Comparison of ENCODE assay signal across 8 mouse cellular contexts in genomic region chr7:38019369-38019749, GRCm38 (mm10). TPM values are rescaled to one million over a fixed set of nuclear protein-coding genes. Genes with fewer than 3 reads are reported as not detected.
DNase-seq lines count a peak whose midpoint lies in the region; ATAC-seq and TF ChIP-seq lines count a peak whose summit lies in the region.

No protein-coding gene starts in this region.

- H3K9me3 ChIP-seq in ES-Bruce4 (replicated peaks; ENCODE audit: control insufficient read depth, insufficient read depth, low read length, poor library complexity, severe bottlenecking), result no peaks in the 10 kb centered on the region
- H3K9me3 ChIP-seq in forebrain, embryonic 11.5 days (ENCODE audit: control insufficient read depth, low read length), result no peaks in the 10 kb centered on the region
- H3K9me3 ChIP-seq in heart, embryonic 16.5 days (replicated peaks; ENCODE audit: control insufficient read depth, low read length), result no peaks in the 10 kb centered on the region
- H3K9me3 ChIP-seq in liver, embryonic 14.5 days (ENCODE audit: control insufficient read depth, low read length), result no peaks in the 10 kb centered on the region
- no peaks in the 10 kb centered on the region for H3K9me3 ChIP-seq in stomach, postnatal 0 days (ENCODE audit: control insufficient read depth, low read length)

- peak; percentile 18 for TF ChIP-seq POLR2A in ES-Bruce4 (IDR thresholded peaks at IDR 0.05; ENCODE audit: insufficient read depth, low read length)

- no peaks in the 10 kb centered on the region for H3K4me1 ChIP-seq in ES-Bruce4 (ENCODE audit: control insufficient read depth, insufficient read depth, low read length)
- H3K4me1 ChIP-seq in forebrain, embryonic 11.5 days (replicated peaks; ENCODE audit: control insufficient read depth, insufficient read depth, low read length), result no peaks in the 10 kb centered on the region
- H3K4me1 ChIP-seq in heart, embryonic 16.5 days (ENCODE audit: control insufficient read depth, insufficient read depth, low read length), result peaks cover 2% of the 10 kb centered on the region; the same call in 1 of the 2 replicates
- H3K4me1 ChIP-seq in liver, embryonic 14.5 days (replicated peaks; ENCODE audit: control insufficient read depth in 2 of 2, insufficient read depth in 2 of 2, low read length in 1 of 2), result no peaks in the 10 kb centered on the region
- H3K4me1 ChIP-seq in stomach, postnatal 0 days (replicated peaks; ENCODE audit: control insufficient read depth, insufficient read depth), result no peaks in the 10 kb centered on the region

- ATAC-seq in forebrain, embryonic 11.5 days (replicated peaks; ENCODE audit: low FRiP score), result peak; percentile 95
- peak; percentile 94 for ATAC-seq in heart, embryonic 16.5 days (replicated peaks; ENCODE audit: extremely low read depth, insufficient read depth, low FRiP score)
- peak; percentile 86 for ATAC-seq in liver, embryonic 14.5 days (ENCODE audit: insufficient read depth)
- ATAC-seq in stomach, postnatal 0 days (ENCODE audit: low FRiP score, low TSS enrichment), result peak; percentile 94

- under 1% methylated on average over 43 of the region's 49 CpGs for WGBS in forebrain, embryonic 11.5 days
- WGBS in heart, embryonic 16.5 days, result under 1% methylated on average over 49 of the region's 49 CpGs
- under 1% methylated on average over 49 of the region's 49 CpGs for WGBS in liver, embryonic 14.5 days (ENCODE audit: insufficient replicate concordance)
- under 1% methylated on average over 34 of the region's 49 CpGs for whole genome bisulfite sequencing in stomach, postnatal 0 days

- H3K9ac ChIP-seq in ES-Bruce4 (ENCODE audit: low read depth, poor library complexity, severe bottlenecking), result peak overlapping the region; percentile 95
- peak overlapping the region; percentile 83 for H3K9ac ChIP-seq in forebrain, embryonic 11.5 days (ENCODE audit: low read length)
- H3K9ac ChIP-seq in heart, embryonic 16.5 days (ENCODE audit: low read length), result peak overlapping the region; percentile 91
- peak overlapping the region; percentile 81 for H3K9ac ChIP-seq in liver, embryonic 14.5 days (replicated peaks)
- peak overlapping the region; percentile 89 for H3K9ac ChIP-seq in stomach, postnatal 0 days (ENCODE audit: low read length)

- peak overlapping the region; percentile 98 for H3K4me3 ChIP-seq in ES-Bruce4 (ENCODE audit: low read depth, low read length)
- peak overlapping the region; percentile 80 for H3K4me3 ChIP-seq in forebrain, embryonic 11.5 days (ENCODE audit: low read depth, low read length)
- H3K4me3 ChIP-seq in heart, embryonic 16.5 days (ENCODE audit: low read length), result peak overlapping the region; percentile 93
- peak overlapping the region; percentile 76 to 87 for H3K4me3 ChIP-seq in liver, embryonic 14.5 days (ENCODE audit: insufficient read depth in 1 of 2, low read depth in 2 of 2, low read length in 2 of 2)
- peak overlapping the region; percentile 90 for H3K4me3 ChIP-seq in stomach, postnatal 0 days (ENCODE audit: low read depth, low read length)

- TF ChIP-seq EP300 in ES-Bruce4 (IDR thresholded peaks at IDR 0.05; ENCODE audit: insufficient read depth, low read depth, low read length), result no peak
- no peak for TF ChIP-seq EP300 in liver, embryonic 14.5 days (IDR thresholded peaks at IDR 0.05; ENCODE audit: low read depth)
- TF ChIP-seq EP300 in stomach, postnatal 0 days (optimal IDR thresholded peaks at IDR 0.05), result no peak

- DNase-seq in c-Kit-positive CD71-positive TER-119-negative erythroid progenitor cells, embryonic 14.5 days (ENCODE audit: low read depth), result peak; percentile 80
- DNase-seq in forebrain, embryonic 11.5 days (ENCODE audit: low spot score), result peak; percentile 94
- peak; percentile 93 to 95 for DNase-seq in kidney, postnatal 25 days
- DNase-seq in liver, embryonic 14.5 days (ENCODE audit: low read depth in 3 of 3, low spot score in 3 of 3), result peak; percentile 80 to 81 (median 81)
- DNase-seq in neural tube, embryonic 10.5 days (ENCODE audit: extremely low spot score, low spot score), result peak; percentile 91
- DNase-seq in stomach, postnatal 0 days (ENCODE audit: low spot score), result peak; percentile 92

- H3K27ac ChIP-seq in ES-Bruce4 (ENCODE audit: insufficient read depth, low read length), result peak overlapping the region; percentile 53; the same call in 1 of the 2 replicates
- H3K27ac ChIP-seq in forebrain, embryonic 11.5 days (ENCODE audit: low read depth, low read length), result peak overlapping the region; percentile 73
- peak overlapping the region; percentile 94 for H3K27ac ChIP-seq in heart, embryonic 16.5 days (ENCODE audit: low read length)
- no peak overlapping the region for H3K27ac ChIP-seq in liver, embryonic 14.5 days
- peak overlapping the region; percentile 95 for H3K27ac ChIP-seq in stomach, postnatal 0 days (replicated peaks)

- H3K27me3 ChIP-seq in ES-Bruce4 (ENCODE audit: control insufficient read depth, insufficient read depth, low read length, poor library complexity, severe bottlenecking), result no peaks in the 10 kb centered on the region
- no peaks in the 10 kb centered on the region for H3K27me3 ChIP-seq in forebrain, embryonic 11.5 days (ENCODE audit: control insufficient read depth, insufficient read depth, low read length)
- no peaks in the 10 kb centered on the region for H3K27me3 ChIP-seq in heart, embryonic 16.5 days (ENCODE audit: control insufficient read depth, insufficient read depth, low read length)
- H3K27me3 ChIP-seq in liver, embryonic 14.5 days (ENCODE audit: control insufficient read depth, insufficient read depth, low read length), result no peaks in the 10 kb centered on the region
- no peaks in the 10 kb centered on the region for H3K27me3 ChIP-seq in stomach, postnatal 0 days (ENCODE audit: control insufficient read depth, insufficient read depth, low read length)

- peak overlapping the region; percentile 64 for H3K4me2 ChIP-seq in forebrain, embryonic 11.5 days (ENCODE audit: low read depth, low read length, severe bottlenecking)
- peak overlapping the region; percentile 84 for H3K4me2 ChIP-seq in heart, embryonic 16.5 days (ENCODE audit: low read depth, low read length)
- peak overlapping the region; percentile 71 for H3K4me2 ChIP-seq in liver, embryonic 14.5 days (ENCODE audit: low read depth)
- H3K4me2 ChIP-seq in stomach, postnatal 0 days (replicated peaks; ENCODE audit: low read depth), result peak overlapping the region; percentile 70

- peaks cover 13% of the 10 kb centered on the region for H3K36me3 ChIP-seq in ES-Bruce4 (ENCODE audit: control insufficient read depth, insufficient read depth, low read length, poor library complexity, severe bottlenecking)
- H3K36me3 ChIP-seq in forebrain, embryonic 11.5 days (ENCODE audit: control insufficient read depth, insufficient read depth, low read length), result no peaks in the 10 kb centered on the region
- H3K36me3 ChIP-seq in heart, embryonic 16.5 days (ENCODE audit: control insufficient read depth, insufficient read depth), result no peaks in the 10 kb centered on the region
- H3K36me3 ChIP-seq in liver, embryonic 14.5 days (replicated peaks; ENCODE audit: control insufficient read depth, insufficient read depth, low read depth), result no peaks in the 10 kb centered on the region
- no peaks in the 10 kb centered on the region for H3K36me3 ChIP-seq in stomach, postnatal 0 days (ENCODE audit: control insufficient read depth, insufficient read depth, low read length)

- no peak for TF ChIP-seq CTCF in ES-Bruce4 (IDR thresholded peaks at IDR 0.05; ENCODE audit: low read depth, low read length)
- TF ChIP-seq CTCF in liver, embryonic 14.5 days (IDR thresholded peaks at IDR 0.05; ENCODE audit: low read depth), result no peak
- no peak for TF ChIP-seq CTCF in stomach, postnatal 0 days (IDR thresholded peaks at IDR 0.05; ENCODE audit: low read depth)

RNA-seq across cellular contexts. Expression of gene Uri1, which starts 4.0 kb away (rescaled TPM):
- polyA plus RNA-seq in ES-Bruce4 (2011; ENCODE audit: insufficient read depth, insufficient read length, low read depth, missing spikeins), result 182 and 205 TPM in 2 replicates
- 50.5 and 51.4 TPM in 2 replicates for polyA plus RNA-seq in forebrain, embryonic 11.5 days (2014; fragmentation: Nextera tagmentation; extraction: Ambion mirVana)
- polyA plus RNA-seq in heart, embryonic 16.5 days (2015; fragmentation: Nextera tagmentation; extraction: Ambion mirVana), result 28.1 and 29.6 TPM in 2 replicates
- 4.2 and 7.2 TPM in 2 replicates for polyA plus RNA-seq in liver, embryonic 14.5 days (2012; rRNA removed)
- polyA plus RNA-seq in liver, embryonic 14.5 days (2014; fragmentation: Nextera tagmentation; extraction: Ambion mirVana), result 11.9 and 13.5 TPM in 2 replicates
- polyA plus RNA-seq in stomach, postnatal 0 days (2015; fragmentation: Nextera tagmentation; extraction: Ambion mirVana), result 28.0 and 31.6 TPM in 2 replicates
